Mouse (Mus musculus) MEL (cell line): Measurements from ENCODE around the gene Rnasek. TPM values are rescaled to one million over a fixed set of nuclear protein-coding genes. Genes with fewer than 3 reads are reported as not detected.

Experiments used
- DNase-seq: peaks from one replicate; pipeline ENCODE4 v3.0.0; 2011; ENCODE audit warnings: low read depth, low spot score
- H3K27ac ChIP-seq: 2 replicates; pipeline ENCODE4 v1.5.1; 2012; ENCODE audit warnings: low read depth, mild to moderate bottlenecking, control low read depth, low read length, moderate library complexity; ENCODE audit not compliant: control insufficient read depth
- H3K27me3 ChIP-seq, 2 experiments: fragments of 150-350 bp in 1 of 2; sonication (generic) in 1 of 2; 2 replicates each; pipeline ENCODE4 v1.6.1; 2012; ENCODE audit warnings: low read length in 2 of 2, mild to moderate bottlenecking in 2 of 2, improper control_type of control experiment in 1 of 2, moderate library complexity in 1 of 2; ENCODE audit not compliant: insufficient read depth in 2 of 2, control insufficient read depth in 1 of 2
- H3K36me3 ChIP-seq, 2 experiments: 2 replicates each; pipeline ENCODE4 v1.6.1; 2012 to 2014; ENCODE audit warnings: low read length in 2 of 2, improper control_type of control experiment in 1 of 2, inconsistent platforms in 1 of 2, mild to moderate bottlenecking in 1 of 2; ENCODE audit not compliant: insufficient read depth in 2 of 2, control insufficient read depth in 1 of 2
- H3K4me1 ChIP-seq, 2 experiments: fragments of 150-350 bp in 1 of 2; sonication (generic) in 1 of 2; 2 replicates each; pipeline ENCODE4 v1.6.1; 2012; ENCODE audit warnings: low read length in 2 of 2, improper control_type of control experiment in 1 of 2, mild to moderate bottlenecking in 1 of 2; ENCODE audit not compliant: insufficient read depth in 2 of 2, control insufficient read depth in 1 of 2
- H3K4me3 ChIP-seq, 2 experiments: fragments of 150-350 bp in 1 of 2; sonication (generic) in 1 of 2; 2 replicates each; pipeline ENCODE4 v1.5.1; 2012; ENCODE audit warnings: low read depth in 2 of 2, low read length in 2 of 2, mild to moderate bottlenecking in 2 of 2, moderate library complexity in 2 of 2, control low read depth in 1 of 2, improper control_type of control experiment in 1 of 2; ENCODE audit not compliant: control insufficient read depth in 1 of 2, insufficient read depth in 1 of 2
- H3K79me2 ChIP-seq: 2 replicates; pipeline ENCODE4 v1.6.1; 2012; ENCODE audit warnings: mild to moderate bottlenecking, low read length, moderate library complexity; ENCODE audit not compliant: control insufficient read depth, poor library complexity, insufficient read depth
- H3K9ac ChIP-seq: 2 replicates; pipeline ENCODE4 v1.6.1; 2012; ENCODE audit warnings: low read depth, mild to moderate bottlenecking, control low read depth, low read length, moderate library complexity; ENCODE audit not compliant: control insufficient read depth, poor library complexity, severe bottlenecking
- H3K9me3 ChIP-seq: fragments of 150-350 bp; sonication (generic); replicated peaks from 2 replicates; pipeline ENCODE4 v1.6.1; 2012; ENCODE audit warnings: mild to moderate bottlenecking, low read length, improper control_type of control experiment, moderate library complexity; ENCODE audit not compliant: insufficient read depth
- BHLHE40 ChIP-seq: IDR thresholded peaks from 2 replicates; pipeline ENCODE4 v1.6.1; 2012; ENCODE audit warnings: low read depth, mild to moderate bottlenecking, inconsistent platforms, low read length, improper control_type of control experiment, borderline replicate concordance
- CHD2 ChIP-seq: IDR thresholded peaks from 2 replicates; pipeline ENCODE4 v1.6.1; 2011; ENCODE audit warnings: low read length, improper control_type of control experiment
- CTCF ChIP-seq, 3 experiments: IDR thresholded peaks in 2 of 3; conservative IDR thresholded peaks in 1 of 3; 2 replicates each; pipeline ENCODE4 v1.5.1; 2011 to 2012; ENCODE audit warnings: low read length in 3 of 3, low read depth in 2 of 3, mild to moderate bottlenecking in 2 of 3, improper control_type of control experiment in 1 of 3, inconsistent platforms in 1 of 3, mixed read lengths in 1 of 3, moderate library complexity in 1 of 3; ENCODE audit not compliant: control insufficient read depth in 1 of 3, insufficient read depth in 1 of 3, poor library complexity in 1 of 3, severe bottlenecking in 1 of 3
- E2F4 ChIP-seq: IDR thresholded peaks from 2 replicates; pipeline ENCODE4 v1.6.1; 2011; ENCODE audit warnings: low read depth, low read length, improper control_type of control experiment, borderline replicate concordance
- ELF1 ChIP-seq: IDR thresholded peaks from 2 replicates; pipeline ENCODE4 v1.6.1; 2014; ENCODE audit warnings: low read depth, mild to moderate bottlenecking, inconsistent platforms, low read length, improper control_type of control experiment, moderate library complexity
- ETS1 ChIP-seq: IDR thresholded peaks from 2 replicates; pipeline ENCODE4 v1.6.1; 2012; ENCODE audit warnings: low read depth, mild to moderate bottlenecking, inconsistent platforms, low read length, improper control_type of control experiment, moderate library complexity
- GABPA ChIP-seq: IDR thresholded peaks from 2 replicates; pipeline ENCODE4 v1.6.1; 2012; ENCODE audit warnings: low read depth, mild to moderate bottlenecking, inconsistent platforms, low read length, improper control_type of control experiment, moderate library complexity
- GATA1 ChIP-seq: IDR thresholded peaks from 2 replicates; pipeline ENCODE4 v1.6.1; 2011; ENCODE audit warnings: low read depth, low read length, improper control_type of control experiment
- MAFK ChIP-seq: IDR thresholded peaks from 2 replicates; pipeline ENCODE4 v1.6.1; 2011; ENCODE audit warnings: low read depth, mild to moderate bottlenecking, low read length, improper control_type of control experiment, borderline replicate concordance
- MAX ChIP-seq: IDR thresholded peaks from 2 replicates; pipeline ENCODE4 v1.6.1; 2011; ENCODE audit warnings: low read length, improper control_type of control experiment
- MYB ChIP-seq: IDR thresholded peaks from 2 replicates; pipeline ENCODE4 v1.6.1; 2011; ENCODE audit warnings: mild to moderate bottlenecking, low read depth, low read length, improper control_type of control experiment
- RAD21 ChIP-seq: IDR thresholded peaks from 2 replicates; pipeline ENCODE4 v1.6.1; 2011; ENCODE audit warnings: mild to moderate bottlenecking, low read depth, low read length, improper control_type of control experiment
- SMC3 ChIP-seq: IDR thresholded peaks from 2 replicates; pipeline ENCODE4 v1.6.1; 2011; ENCODE audit warnings: low read depth, low read length, improper control_type of control experiment
- TAL1 ChIP-seq: IDR thresholded peaks from 2 replicates; pipeline ENCODE4 v1.6.1; 2012; ENCODE audit warnings: mild to moderate bottlenecking, inconsistent platforms, low read length, moderate library complexity, mixed read lengths
- TCF12 ChIP-seq: IDR thresholded peaks from 2 replicates; pipeline ENCODE4 v1.6.1; 2014; ENCODE audit warnings: low read depth, mild to moderate bottlenecking, inconsistent platforms, low read length, improper control_type of control experiment, moderate library complexity
- USF2 ChIP-seq, 2 experiments: IDR thresholded peaks; 2 replicates each; pipeline ENCODE4 v1.6.1; 2011 to 2012; ENCODE audit warnings: improper control_type of control experiment in 2 of 2, low read length in 2 of 2, borderline replicate concordance in 1 of 2, inconsistent platforms in 1 of 2, low read depth in 1 of 2, mild to moderate bottlenecking in 1 of 2; ENCODE audit not compliant: insufficient read depth in 1 of 2
- ZC3H11A ChIP-seq: IDR thresholded peaks from 2 replicates; pipeline ENCODE4 v1.6.1; 2012; ENCODE audit warnings: low read depth, mild to moderate bottlenecking, inconsistent platforms, low read length, improper control_type of control experiment
- ZMIZ1 ChIP-seq: IDR thresholded peaks from 2 replicates; pipeline ENCODE4 v1.6.1; 2012; ENCODE audit warnings: low read depth, mild to moderate bottlenecking, inconsistent platforms, low read length, improper control_type of control experiment, moderate library complexity
- ZNF384 ChIP-seq: IDR thresholded peaks from 2 replicates; pipeline ENCODE4 v1.6.1; 2012; ENCODE audit warnings: low read depth, mild to moderate bottlenecking, inconsistent platforms, low read length, improper control_type of control experiment
- polyA plus RNA-seq, 2 experiments: library from polyadenylated mRNA; stranded (reverse) in 1 of 2; unstranded in 1 of 2; fragments of >175 nt in 1 of 2; fragments of >200 nt in 1 of 2; gene quantifications; 2 replicates each; pipeline versions ENCODE4 v1.2.1 to v1.2.4; 2012; ENCODE audit warnings: low replicate concordance in 2 of 2, low read depth in 1 of 2; ENCODE audit not compliant: insufficient read length in 2 of 2, insufficient read depth in 1 of 2, missing spikeins in 1 of 2
- total RNA-seq: library from RNA; depleted of rRNA; stranded (reverse); fragments of 300-350 nt; gene quantifications from 2 replicates; pipeline ENCODE4 v1.2.3, GENCODE M21; 2012

Gene Rnasek
- total and polyA plus RNA-seq, 3 experiments = 56.2 to 179 TPM; not detected in 1

DNA sequence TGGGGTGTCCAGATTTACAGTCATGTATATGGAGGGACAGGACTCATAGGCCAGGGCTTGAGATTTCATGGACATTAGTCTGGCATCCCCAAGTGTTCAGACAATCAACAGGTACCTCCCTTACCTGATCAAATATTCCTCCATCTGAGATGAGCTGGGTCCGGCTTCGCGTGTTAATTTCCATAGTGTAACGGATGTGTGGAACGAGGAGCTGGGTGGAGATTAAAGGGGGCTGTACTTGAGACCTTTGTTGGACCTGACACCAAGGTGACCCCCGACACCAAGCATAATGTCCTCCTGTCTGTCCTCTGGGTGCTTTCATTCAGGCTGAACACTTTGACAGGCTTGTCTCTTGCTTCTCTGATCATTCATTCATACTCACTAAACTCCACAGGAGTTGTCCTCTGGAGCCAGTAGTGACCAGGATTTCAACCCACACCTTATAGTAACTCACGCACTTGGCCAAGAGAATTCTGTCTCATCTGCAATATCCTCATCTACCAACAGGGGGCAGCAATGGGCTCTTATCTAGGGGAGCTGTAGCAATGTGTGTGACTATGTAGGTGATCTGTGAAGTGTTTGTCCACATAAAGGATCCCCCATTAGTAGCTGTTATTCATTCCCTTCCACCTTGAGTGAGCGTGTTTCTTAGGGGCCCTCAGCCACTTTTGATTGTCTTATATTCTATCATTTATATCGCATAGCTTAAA lies 7.6 kb upstream of the Rnasek start:
- Histone ChIP-seq H3K4me3 (no peak overlapping the region), H3K9ac (no peak overlapping the region), H3K27me3 (peaks cover 2% of the 10 kb centered on the region in 2 experiments), H3K4me1 (no peaks in the 10 kb centered on the region), H3K27ac (no peak overlapping the region), H3K36me3 (no peaks in the 10 kb centered on the region), H3K79me2 (no peaks in the 10 kb centered on the region), H3K9me3 (no peaks in the 10 kb centered on the region)
- peak; percentile 83 for DNase-seq
- peak; percentile 46; the same call in 1 of the 2 replicates for TF ChIP-seq GATA1
- no peak for TF ChIP-seq CHD2
- TF ChIP-seq RAD21 = peak; percentile 32
- TF ChIP-seq SMC3 = peak; percentile 41
- peak; percentile 29 to 86 (median 69); a peak in 5 of 6 replicates for TF ChIP-seq CTCF (IDR thresholded peaks at IDR 0.05 in 2 of 3, conservative IDR thresholded peaks at IDR 0.05 in 1 of 3; ENCODE audit: control insufficient read depth in 1 of 3, insufficient read depth in 1 of 3, low read depth in 2 of 3, low read length in 3 of 3, poor library complexity in 1 of 3, severe bottlenecking in 1 of 3)

DNA sequence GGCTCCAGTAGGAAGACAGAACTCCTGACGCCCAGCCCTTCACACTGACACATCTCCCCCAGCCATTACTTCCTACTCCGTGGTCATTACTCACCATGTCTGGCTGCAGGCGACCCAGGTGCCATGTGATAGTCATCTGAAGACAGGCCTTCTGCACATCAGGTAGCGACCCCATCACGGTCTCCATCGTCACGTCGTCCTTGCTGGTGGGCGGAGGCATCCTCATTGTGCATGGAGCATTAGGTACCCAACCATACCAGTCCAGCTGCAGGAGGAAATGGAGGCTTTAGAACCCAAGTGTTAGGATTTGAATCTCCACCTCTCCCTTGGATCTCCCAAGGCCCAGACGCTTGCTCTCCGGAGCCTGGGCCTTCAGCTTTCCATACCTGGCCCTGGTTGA lies 2.9 kb upstream of the Rnasek start:
- no peaks in the 10 kb centered on the region; a peak in 1 of 4 replicates for H3K36me3 ChIP-seq
- H3K4me3 ChIP-seq = no peak overlapping the region
- no peak overlapping the region for H3K27ac ChIP-seq
- H3K9me3 ChIP-seq = no peaks in the 10 kb centered on the region
- H3K4me1 ChIP-seq = no peaks in the 10 kb centered on the region; a peak in 2 of 4 replicates
- no peak overlapping the region for H3K9ac ChIP-seq
- DNase-seq = no peak
- no peak for TF ChIP-seq SMC3
- no peak for TF ChIP-seq E2F4
- no peak for TF ChIP-seq BHLHE40
- no peak for TF ChIP-seq ELF1
- no peak for TF ChIP-seq GATA1
- no peak for TF ChIP-seq ETS1
- no peak for TF ChIP-seq ZMIZ1
- no peak for TF ChIP-seq ZNF384
- TF ChIP-seq USF2 (IDR thresholded peaks at IDR 0.05; ENCODE audit: borderline replicate concordance in 1 of 2, insufficient read depth in 1 of 2, low read depth in 1 of 2, low read length in 2 of 2) = no peak
- no peak for TF ChIP-seq TAL1
- no peak for TF ChIP-seq TCF12
- no peak for TF ChIP-seq MYB
- no peak for TF ChIP-seq CHD2
- no peak for TF ChIP-seq ZC3H11A
- TF ChIP-seq MAFK = no peak
- no peak for TF ChIP-seq GABPA
- TF ChIP-seq MAX = no peak
- TF ChIP-seq RAD21 = no peak
- peaks cover 16% of the 10 kb centered on the region for H3K79me2 ChIP-seq
- peaks cover 0 to 2% of the 10 kb centered on the region in 2 experiments; a peak in 2 of 4 replicates for H3K27me3 ChIP-seq
